Mouse (Mus musculus) forebrain, embryonic 11.5 days (tissue): ENCODE data around the gene Fndc10. TPM values are rescaled to one million over a fixed set of nuclear protein-coding genes. Genes with fewer than 3 reads are reported as not detected.
A peak's percentile ranks its signal among the peaks of the same experiment; 100 is the strongest.

Experiments
- ATAC-seq: fragments of 200-750 bp; cut with Nextera tagmentation; replicated peaks from 2 replicates; pipeline ENCODE4 v1.8.0; 2017; ENCODE audit warnings: moderate TSS enrichment; ENCODE audit not compliant: low FRiP score
- DNase-seq: peaks from one replicate; pipeline ENCODE4 v3.0.0-alpha.2; 2017; ENCODE audit warnings: low spot score
- H3K27ac ChIP-seq: fragments of 300-500 bp; sonication (generic); 2 replicates; pipeline ENCODE4 v1.5.1; 2014; ENCODE audit warnings: low read depth, low read length
- H3K27me3 ChIP-seq: fragments of 300-500 bp; sonication (generic); 2 replicates; pipeline ENCODE4 v1.6.1; 2014; ENCODE audit warnings: mild to moderate bottlenecking, low read length, mixed read lengths; ENCODE audit not compliant: control insufficient read depth, insufficient read depth
- H3K36me3 ChIP-seq: fragments of 300-500 bp; sonication (generic); 2 replicates; pipeline ENCODE4 v1.6.1; 2014; ENCODE audit warnings: mild to moderate bottlenecking, low read length, moderate library complexity, mixed read lengths; ENCODE audit not compliant: control insufficient read depth, insufficient read depth
- H3K4me1 ChIP-seq: fragments of 300-500 bp; sonication (generic); replicated peaks from 2 replicates; pipeline ENCODE4 v1.6.1; 2014; ENCODE audit warnings: low read length, mixed read lengths; ENCODE audit not compliant: control insufficient read depth, insufficient read depth
- H3K4me2 ChIP-seq: fragments of 300-500 bp; sonication (generic); 2 replicates; pipeline ENCODE4 v1.6.1; 2014; ENCODE audit warnings: low read depth, mild to moderate bottlenecking, low read length, moderate library complexity, mixed read lengths; ENCODE audit not compliant: severe bottlenecking
- H3K4me3 ChIP-seq: fragments of 300-500 bp; sonication (generic); 2 replicates; pipeline ENCODE4 v1.5.1; 2014; ENCODE audit warnings: low read depth, low read length
- H3K9ac ChIP-seq: fragments of 300-500 bp; sonication (generic); 2 replicates; pipeline ENCODE4 v1.6.1; 2014; ENCODE audit warnings: low read length
- H3K9me3 ChIP-seq: fragments of 300-500 bp; sonication (generic); 2 replicates; pipeline ENCODE4 v1.6.1; 2016; ENCODE audit warnings: low read length, mixed read lengths; ENCODE audit not compliant: control insufficient read depth
- WGBS: fragments of 180-500 bp; shearing (Covaris S2); extraction: QIAGEN DNeasy Blood & Tissue Kit; methylation state at CpG from one replicate; pipeline ENCODE4 v1.1.7; 2014; 5-methylcytosine and 5-hydroxymethylcytosine counted together
- polyA plus RNA-seq: library from polyadenylated mRNA; unstranded; fragments of >200 nt; fragmentation: Nextera tagmentation; extraction: Ambion mirVana; gene quantifications from 2 replicates; pipeline ENCODE4 v1.2.1, GENCODE M21; 2014

Gene Fndc10
- polyA plus RNA-seq, 1 experiment from 2014 or later: 2.3 TPM

DNA sequence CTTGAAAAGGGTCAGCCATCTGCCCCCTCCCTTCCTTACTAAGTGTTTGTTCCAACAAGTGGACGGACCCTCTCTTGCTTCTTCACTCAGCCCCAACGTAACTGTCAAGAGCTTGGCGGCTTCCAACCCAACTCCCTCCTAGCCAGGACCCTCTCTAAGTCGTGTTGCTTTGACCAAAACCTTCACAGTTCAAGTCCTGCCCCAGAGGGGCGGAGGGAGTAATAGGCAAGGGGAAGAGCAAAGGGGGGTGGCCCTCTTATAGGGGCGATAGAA lies 40.0 kb upstream of the Fndc10 start:
- no peak for ATAC-seq
- DNase-seq: no peak
- Histone ChIP-seq H3K36me3 (no peaks in the 10 kb centered on the region; the same call in 1 of the 2 replicates), H3K27me3 (peaks cover 50% of the 10 kb centered on the region), H3K9me3 (no peaks in the 10 kb centered on the region), H3K4me2 (peak overlapping the region; percentile 59), H3K9ac (peak overlapping the region; percentile 16; the same call in 1 of the 2 replicates), H3K4me1 (peaks cover 18% of the 10 kb centered on the region), H3K4me3 (peak overlapping the region; percentile 32), H3K27ac (no peak overlapping the region)
- WGBS: 2% methylated on average over 6 of the region's 6 CpGs

DNA sequence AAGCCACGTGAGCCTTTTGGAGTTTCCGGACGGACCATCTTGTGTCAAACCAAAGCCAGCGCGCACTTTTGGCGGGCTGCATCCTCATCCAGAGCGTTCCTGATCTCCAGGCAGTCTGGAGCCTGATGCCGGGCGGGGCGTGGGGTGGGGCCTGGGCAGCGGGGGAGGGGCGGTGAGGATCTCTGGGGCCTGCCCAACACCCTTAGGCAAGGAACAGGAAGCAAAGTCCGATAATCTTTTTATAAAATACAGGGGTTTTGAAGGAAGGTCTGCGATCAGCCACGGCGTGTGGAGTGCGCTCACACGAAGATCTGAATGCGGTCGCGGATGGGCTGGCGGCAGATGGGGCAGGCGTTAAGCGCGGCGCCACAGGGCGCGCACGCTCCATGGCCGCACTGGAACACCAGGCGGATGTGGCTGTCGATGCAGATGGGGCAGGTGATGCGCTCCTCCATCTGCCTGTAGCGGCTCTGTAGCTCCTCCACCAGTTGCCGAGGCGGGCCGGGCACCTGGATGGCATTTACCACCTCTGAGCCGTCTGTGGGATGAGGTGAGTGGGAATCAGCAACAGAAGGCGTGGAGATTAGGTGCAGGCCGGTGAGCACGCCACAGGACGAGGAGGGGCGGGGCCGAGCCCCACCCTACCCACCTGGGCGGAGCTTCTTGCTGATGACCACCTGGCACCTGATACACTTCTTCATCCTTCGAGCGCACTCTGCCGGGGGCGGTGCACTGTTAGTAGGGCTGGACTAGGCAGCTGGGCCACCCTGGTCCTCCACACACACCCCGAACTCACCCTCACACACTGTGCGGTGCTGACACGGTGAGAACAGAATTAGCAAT lies 39.5 kb upstream of the Fndc10 start:
- Histone ChIP-seq H3K27me3 (peaks cover 50% of the 10 kb centered on the region), H3K9me3 (no peaks in the 10 kb centered on the region), H3K4me3 (peak overlapping the region; percentile 32), H3K36me3 (no peaks in the 10 kb centered on the region; the same call in 1 of the 2 replicates), H3K27ac (no peak overlapping the region), H3K4me2 (peak overlapping the region; percentile 59), H3K4me1 (peaks cover 18% of the 10 kb centered on the region), H3K9ac (peak overlapping the region; percentile 16)
- 1% methylated on average over 52 of the region's 52 CpGs for WGBS
- ATAC-seq: peak; percentile 39
- DNase-seq: peak; percentile 84

DNA sequence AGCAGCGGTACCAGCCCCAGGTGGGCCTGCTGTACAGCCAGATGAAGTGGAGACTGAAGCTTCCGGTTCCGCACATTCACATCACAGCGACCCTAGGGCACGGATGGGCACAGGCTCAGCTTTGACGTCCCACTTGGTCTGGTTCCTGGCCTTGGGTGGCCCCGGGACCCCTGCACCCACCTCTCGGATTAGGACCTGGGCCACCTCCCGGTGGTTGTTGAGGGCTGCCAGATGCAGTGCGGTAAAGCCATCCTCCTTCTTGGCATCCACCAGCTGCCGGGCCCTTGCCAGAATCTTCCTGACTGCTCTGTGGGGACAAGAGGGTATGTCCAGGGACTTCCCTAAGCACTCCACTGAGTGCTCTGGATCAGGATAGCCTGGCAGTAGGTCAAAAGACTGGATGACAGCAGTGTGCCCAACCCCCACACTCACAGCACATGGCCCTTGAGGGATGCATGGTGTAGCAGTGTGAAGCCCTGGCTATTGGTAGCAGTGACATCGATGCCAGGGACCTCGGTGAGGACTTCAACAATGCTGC lies 37.9 kb upstream of the Fndc10 start:
- H3K4me2 ChIP-seq: no peak overlapping the region
- H3K36me3 ChIP-seq: no peaks in the 10 kb centered on the region; the same call in 1 of the 2 replicates
- DNase-seq (no peak), ATAC-seq (no peak)
- H3K27ac ChIP-seq: no peak overlapping the region
- peaks cover 18% of the 10 kb centered on the region for H3K4me1 ChIP-seq
- no peaks in the 10 kb centered on the region for H3K9me3 ChIP-seq
- peaks cover 48% of the 10 kb centered on the region for H3K27me3 ChIP-seq
- 89% methylated on average over 13 of the region's 13 CpGs for WGBS
- no peak overlapping the region for H3K4me3 ChIP-seq
- no peak overlapping the region for H3K9ac ChIP-seq

- Histone ChIP-seq H3K27me3 (peaks cover 21% of the 10 kb centered on the region), H3K4me3 (no peak overlapping the region), H3K4me2 (no peak overlapping the region), H3K4me1 (peaks cover 6% of the 10 kb centered on the region), H3K9ac (no peak overlapping the region), H3K9me3 (no peaks in the 10 kb centered on the region), H3K27ac (no peak overlapping the region), H3K36me3 (no peaks in the 10 kb centered on the region)
- WGBS: 96% methylated on average over 10 of the region's 10 CpGs
- ATAC-seq (no peak), DNase-seq (no peak)
Observed at GRCm38 (mm10) chr4:155658961-155659360, 35.2 kb upstream of the Fndc10 start.

DNA sequence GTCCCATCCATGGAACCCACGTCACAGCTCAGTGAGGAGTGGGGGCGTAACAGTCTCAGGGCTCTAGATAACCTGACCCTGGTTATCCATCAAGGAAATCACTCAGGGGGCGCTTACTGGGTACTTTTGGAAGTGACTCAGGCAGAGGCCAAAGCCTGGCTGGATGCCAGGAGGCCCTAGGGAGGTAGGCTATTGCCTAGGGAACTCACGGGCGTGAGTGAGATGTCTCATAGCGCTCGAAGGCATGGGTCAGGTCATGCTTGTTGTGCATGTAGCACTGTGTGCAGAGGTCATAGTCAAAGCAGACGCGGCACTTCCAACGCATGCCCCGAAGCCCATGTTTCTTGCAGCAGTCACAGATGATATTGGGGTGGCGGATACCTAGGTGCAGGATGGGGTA lies 33.5 kb upstream of the Fndc10 start:
- WGBS: 90% methylated on average over 12 of the region's 12 CpGs
- DNase-seq: no peak
- H3K36me3 ChIP-seq: no peaks in the 10 kb centered on the region

DNA sequence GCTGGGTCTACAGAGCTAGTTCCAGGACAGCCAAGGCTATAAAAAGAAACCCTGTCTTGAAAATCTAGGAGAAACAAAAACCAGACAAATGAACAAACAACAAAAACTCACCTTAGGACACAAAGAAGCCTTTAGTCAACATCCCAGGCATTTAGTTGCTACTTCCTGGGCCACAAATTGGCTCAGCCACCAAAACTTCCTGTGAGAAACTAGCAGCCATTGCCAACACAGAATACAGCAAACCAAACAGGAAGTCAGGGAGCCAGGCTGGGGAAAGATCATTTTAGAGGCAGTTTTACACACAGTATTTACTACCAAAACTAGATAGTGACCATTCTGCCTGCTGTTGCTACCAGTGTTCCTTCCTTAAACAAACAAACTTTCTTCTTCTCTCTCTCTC lies 27.2 kb upstream of the Fndc10 start:
- Histone ChIP-seq H3K27ac (no peak overlapping the region), H3K27me3 (no peaks in the 10 kb centered on the region), H3K36me3 (no peaks in the 10 kb centered on the region), H3K9ac (no peak overlapping the region), H3K9me3 (no peaks in the 10 kb centered on the region), H3K4me2 (no peak overlapping the region), H3K4me1 (no peaks in the 10 kb centered on the region; the same call in 1 of the 2 replicates), H3K4me3 (no peak overlapping the region)
- DNase-seq (no peak), ATAC-seq (no peak)

More for the DNA sequence above, 33.5 kb upstream of the Fndc10 start:
- no peak for ATAC-seq
- no peaks in the 10 kb centered on the region for H3K4me1 ChIP-seq
- peaks cover 4% of the 10 kb centered on the region; the same call in 1 of the 2 replicates for H3K27me3 ChIP-seq
- no peak overlapping the region for H3K4me2 ChIP-seq
- no peak overlapping the region for H3K4me3 ChIP-seq
- no peak overlapping the region for H3K27ac ChIP-seq
- no peak overlapping the region for H3K9ac ChIP-seq
- no peaks in the 10 kb centered on the region for H3K9me3 ChIP-seq

DNA sequence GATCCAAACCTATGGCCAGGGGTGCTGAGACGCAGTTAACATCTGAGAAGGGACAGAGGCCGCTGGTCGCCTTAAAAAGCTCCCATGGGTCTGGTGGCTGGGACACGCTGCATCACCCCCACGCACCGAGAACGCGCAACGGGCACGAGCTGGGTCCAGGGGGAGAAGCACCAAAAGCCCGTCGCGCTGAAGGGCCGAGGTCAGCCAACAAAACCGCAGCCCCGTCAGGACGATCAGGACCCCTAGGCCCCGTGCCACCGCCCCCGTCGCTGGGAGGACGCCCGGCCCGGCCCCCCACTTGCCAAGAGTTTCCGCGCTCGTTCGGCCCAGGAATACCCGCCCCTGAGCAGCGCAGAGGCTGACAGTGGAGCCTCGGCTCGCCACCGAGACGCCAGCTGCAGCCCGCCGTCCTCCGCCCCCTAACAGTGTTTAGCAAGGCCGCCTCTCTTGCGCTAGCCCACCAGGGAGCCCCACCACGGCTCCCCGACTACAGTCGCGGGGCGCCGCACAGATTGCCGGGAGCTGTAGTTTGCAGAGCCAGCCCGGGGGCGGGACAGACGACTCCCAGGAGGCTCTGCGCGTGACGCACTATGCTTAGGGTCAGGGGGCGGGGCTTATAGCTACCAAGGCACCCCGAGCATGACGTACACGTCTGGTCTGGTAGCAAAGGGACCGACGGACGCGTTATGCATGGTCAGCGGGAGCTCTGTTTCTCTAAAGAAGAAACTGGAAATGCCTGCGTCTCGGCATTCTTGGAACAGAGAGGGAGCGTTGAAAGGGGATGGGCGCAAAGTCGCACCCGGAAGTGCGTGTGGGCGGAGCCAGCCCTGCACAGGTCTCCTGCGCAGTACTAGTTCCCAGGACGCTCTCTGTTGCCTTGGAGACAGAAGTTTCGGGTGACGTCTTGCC lies 25.2 kb upstream of the Fndc10 start, which contains the start of gene Mib2:
Gene Mib2, minus strand, starts transcription at position 510 of the 909 bp plus-strand sequence.
- DNase-seq (peak; percentile 98), ATAC-seq (peak; percentile 98)
- Histone ChIP-seq H3K27me3 (no peaks in the 10 kb centered on the region), H3K4me1 (no peaks in the 10 kb centered on the region; the same call in 1 of the 2 replicates), H3K27ac (0 out of 2 replicates have a peak within 1 kb of the TSS, but pooled peaks have one; percentile 37), H3K4me3 (peak within 1 kb of the TSS; percentile 79), H3K9me3 (no peaks in the 10 kb centered on the region), H3K4me2 (peak within 1 kb of the TSS; percentile 91), H3K9ac (peak within 1 kb of the TSS; percentile 80), H3K36me3 (no peaks in the 10 kb centered on the region)
- under 1% methylated on average over 73 of the region's 73 CpGs for WGBS

DNA sequence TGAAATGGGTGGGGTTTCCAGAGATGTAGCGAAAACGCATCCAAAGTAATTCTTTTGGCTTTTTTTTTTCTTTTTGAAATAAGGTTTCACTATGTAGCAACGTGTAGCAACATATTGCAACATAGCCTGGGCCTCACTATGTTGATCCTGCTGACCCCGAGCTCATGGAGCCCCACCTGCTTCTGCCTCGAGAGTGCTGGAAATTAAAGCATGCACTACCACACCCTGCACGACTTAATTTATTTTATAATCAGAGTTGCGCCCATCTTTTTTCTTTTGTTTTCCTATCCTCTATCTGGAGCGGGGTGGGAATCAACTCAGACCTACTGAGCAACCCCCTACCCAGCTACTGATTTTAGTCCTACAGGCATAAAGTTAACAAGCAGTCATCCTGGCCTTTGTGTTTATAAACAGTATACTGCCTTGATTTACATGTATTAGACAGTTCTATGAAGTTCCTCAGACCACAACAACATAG lies 24.5 kb upstream of the Fndc10 start:
- peak overlapping the region; percentile 79 for H3K4me3 ChIP-seq
- no peak overlapping the region for H3K27ac ChIP-seq
- no peaks in the 10 kb centered on the region for H3K27me3 ChIP-seq
- WGBS: under 1% methylated on average over 8 of the region's 8 CpGs
- no peaks in the 10 kb centered on the region; the same call in 1 of the 2 replicates for H3K4me1 ChIP-seq
- 0 out of 2 replicates have a peak overlapping the region, but pooled peaks have one; percentile 35 for H3K9ac ChIP-seq
- peak; percentile 55 for ATAC-seq
- H3K36me3 ChIP-seq: no peaks in the 10 kb centered on the region
- H3K9me3 ChIP-seq: no peaks in the 10 kb centered on the region
- DNase-seq: no peak
- H3K4me2 ChIP-seq: peak overlapping the region; percentile 91
